Mouse (Mus musculus) frontal cortex, postnatal 25 days (tissue): Measurements from ENCODE around the gene Ptcd1.
"Not testable (repeated sequence)": the region's sequence is repeated elsewhere in the genome, so short reads cannot be mapped to it uniquely, and the experiment has no call there.

Source experiments
- DNase-seq, 2 experiments: peaks; one replicate each; pipeline ENCODE4 v3.0.0; 2022; ENCODE audit warnings: low spot score in 2 of 2

Ptcd1 gene

DNA sequence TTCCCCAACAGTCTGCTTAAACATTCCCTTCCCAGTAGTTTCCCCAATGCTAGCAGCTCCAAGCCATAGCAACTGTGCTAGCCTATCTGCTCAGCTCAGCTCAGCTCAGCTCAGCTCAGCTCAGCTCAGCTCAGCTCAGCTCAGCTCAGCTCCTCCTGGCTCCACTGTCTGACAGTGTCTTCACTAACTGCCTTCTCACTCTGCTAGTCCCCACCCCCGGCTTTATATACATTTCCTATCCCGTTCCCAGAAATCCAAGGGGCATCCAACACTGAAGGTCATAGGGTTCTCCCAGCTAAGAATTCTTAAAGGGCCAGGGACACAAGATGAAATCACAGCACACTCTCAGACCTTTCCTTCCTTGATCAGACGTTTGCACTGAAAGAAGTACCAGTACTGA lies 2.2 kb downstream of the Ptcd1 start:
- DNase-seq, result no peak

DNA sequence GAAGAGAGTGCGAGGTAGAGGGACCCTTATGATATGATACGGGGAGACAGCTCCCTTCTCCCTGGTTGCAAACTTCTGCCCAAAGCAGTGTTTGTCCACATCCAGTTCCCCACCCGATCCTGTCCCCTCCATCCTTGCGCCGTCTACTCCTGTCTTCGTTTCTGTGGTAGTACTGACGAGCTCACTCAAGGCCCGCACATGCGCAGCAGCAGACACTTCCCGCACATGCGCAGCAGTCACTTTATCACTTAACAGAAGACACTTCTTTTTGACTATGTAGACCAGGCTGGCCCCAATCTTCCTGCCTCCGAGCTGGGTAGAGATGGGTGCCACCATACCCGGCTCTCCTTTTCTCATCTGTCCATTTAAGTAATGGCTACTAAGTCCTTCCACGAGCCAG lies 5.5 kb downstream of the Ptcd1 start:
- DNase-seq, result no peak

DNA sequence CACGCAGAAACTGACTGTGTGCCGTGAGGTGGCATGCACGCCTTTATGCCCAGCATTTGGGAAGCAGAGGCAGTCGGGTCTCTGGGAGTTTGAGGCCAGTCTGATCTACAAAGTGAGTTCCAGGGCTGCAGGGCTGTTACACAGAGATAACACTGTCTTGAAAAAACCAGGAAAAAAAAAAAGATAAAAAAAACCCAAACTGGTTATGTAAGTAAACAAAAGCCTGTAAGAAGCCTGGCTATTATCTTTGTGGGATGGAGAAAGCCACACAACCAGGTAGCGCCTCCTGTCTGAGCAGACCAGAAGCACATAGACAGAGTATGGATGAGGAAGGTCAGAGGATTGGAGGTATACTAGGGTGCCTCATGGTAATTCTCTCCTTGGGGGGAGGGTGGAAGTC lies 14.2 kb downstream of the Ptcd1 start:
- DNase-seq, result no peak

DNA sequence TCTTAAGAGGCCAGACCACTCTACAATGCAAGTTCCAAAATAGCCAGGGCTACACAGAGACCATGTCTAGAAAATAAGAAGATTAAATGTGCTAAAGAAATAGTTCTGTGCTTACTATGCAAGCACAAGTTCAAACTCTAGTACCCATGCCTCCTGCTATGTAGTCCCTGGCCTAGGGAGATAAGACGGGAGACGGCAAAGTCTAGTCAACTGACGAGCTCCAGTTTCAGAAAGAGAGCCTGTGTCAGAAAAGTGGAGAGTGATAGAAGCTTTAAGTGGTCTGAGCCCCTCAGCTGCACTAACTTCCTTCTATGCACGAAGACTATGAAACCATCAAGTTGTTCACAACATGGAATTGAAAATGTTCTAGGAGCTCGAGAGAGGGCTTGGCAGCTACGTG lies 17.6 kb downstream of the Ptcd1 start:
- DNase-seq, result no peak

DNA sequence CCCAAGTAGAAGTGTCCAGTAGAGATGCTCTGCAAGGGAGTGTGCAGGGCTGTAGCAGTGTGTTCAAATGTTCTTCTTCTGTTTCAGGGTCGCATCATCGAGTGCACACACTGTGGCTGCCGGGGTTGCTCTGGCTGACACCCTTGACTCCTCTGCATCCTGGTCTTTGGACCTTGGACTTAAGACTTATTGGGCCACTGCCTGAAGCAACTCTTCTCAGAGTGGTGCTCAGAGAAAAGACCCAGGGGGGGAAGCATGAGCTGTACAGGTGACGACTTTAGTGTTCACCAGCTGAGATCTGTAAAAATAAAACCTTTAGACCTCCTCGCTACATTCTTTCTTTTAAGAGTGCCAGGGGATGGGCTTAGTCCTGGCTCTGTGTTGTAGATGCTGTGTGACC lies 19.2 kb downstream of the Ptcd1 start:
- DNase-seq, result no peak

DNA sequence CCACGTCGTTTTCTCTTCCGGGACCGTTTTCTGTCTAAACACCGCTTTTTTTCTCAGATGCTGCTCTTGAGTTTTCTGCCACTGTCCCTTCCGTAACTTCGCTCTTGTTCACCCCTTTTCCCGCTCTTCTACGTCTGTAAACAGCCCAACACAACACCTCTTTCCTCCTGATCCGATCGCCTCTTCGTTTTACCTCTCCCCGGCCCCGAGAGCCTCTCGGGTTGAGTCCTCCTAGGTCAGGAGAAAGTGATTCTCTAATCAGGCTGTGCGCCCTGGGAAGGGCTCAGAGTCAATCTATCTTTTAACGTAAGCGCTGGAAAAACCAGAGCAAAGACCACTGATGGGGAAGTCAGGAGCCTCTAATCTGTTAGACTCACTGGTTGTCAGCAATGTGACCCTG lies 26.3 kb downstream of the Ptcd1 start:
- DNase-seq, result no peak

DNA sequence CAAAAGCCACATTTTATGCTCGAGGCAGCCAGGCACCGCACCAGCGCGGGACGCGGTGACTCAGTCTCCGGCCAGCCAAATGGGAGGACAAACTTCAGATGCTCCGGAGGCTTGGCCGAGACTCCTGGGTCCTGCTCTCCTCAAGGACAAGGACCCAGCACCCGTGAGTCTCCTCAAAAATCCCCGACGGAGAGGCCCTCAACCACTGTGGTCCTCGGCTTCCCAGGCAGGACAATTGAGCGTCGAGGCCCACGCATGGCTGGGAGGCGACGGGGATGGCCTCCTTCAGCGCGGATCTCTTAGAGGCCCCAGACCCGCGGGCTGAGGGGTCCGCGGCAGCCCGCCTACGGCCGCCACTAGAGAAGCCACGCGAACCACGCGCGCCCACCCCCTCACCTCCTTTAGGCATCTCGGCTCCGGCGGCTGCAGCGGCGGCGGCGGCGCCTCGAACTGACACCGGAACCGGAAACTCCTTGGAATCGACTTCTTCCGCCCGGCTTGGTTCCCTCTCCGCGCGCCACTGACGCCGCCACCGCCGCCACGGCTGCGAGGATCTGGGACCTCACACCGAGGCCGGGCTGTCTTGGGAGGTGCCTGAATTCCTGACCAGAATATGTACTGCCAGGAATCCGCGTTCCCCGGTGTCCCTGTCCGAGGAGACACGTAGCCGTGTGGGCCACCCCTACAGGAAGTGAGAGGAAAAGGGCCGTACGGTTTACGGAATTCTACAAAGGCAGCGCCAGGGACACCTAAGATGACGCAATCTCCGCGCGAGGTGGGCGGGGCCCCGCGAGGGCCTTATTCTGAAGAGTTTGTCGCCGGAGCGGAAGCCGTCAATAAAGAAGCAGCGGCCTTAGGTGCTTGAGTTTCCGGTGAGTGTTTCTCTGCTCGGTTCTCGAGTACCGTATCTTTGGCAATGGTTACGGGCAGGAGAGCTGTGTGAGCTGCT lies 27.1 kb downstream of the Ptcd1 start, which contains the start of the genes Pdap1 and Bud31:
Pdap1 (minus strand) TSS at position 668 of the 949 bp plus-strand sequence.
Bud31 (plus strand) TSS at position 792 of the 949 bp plus-strand sequence.
- peak; percentile 95 to 97 for DNase-seq

DNA sequence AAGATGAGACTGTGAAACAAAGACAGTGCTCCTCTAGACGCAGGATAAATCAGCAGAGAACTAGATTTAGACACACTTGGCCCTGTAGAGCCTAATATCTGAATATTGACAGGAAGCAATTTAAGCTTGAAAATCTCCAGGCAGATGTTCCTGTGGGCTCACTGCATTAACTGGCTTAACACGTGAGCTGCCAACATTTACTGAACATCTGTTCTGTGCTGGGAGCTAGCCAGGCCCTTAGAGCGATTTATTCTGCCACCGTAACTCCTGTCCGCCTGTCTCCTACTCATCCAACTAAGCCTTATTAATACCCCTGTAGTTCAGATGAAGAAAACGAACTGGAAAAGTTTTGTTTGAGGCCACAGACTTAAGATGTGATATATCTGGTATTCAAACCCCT lies 28.1 kb downstream of the Ptcd1 start:
- DNase-seq, result no peak

DNA sequence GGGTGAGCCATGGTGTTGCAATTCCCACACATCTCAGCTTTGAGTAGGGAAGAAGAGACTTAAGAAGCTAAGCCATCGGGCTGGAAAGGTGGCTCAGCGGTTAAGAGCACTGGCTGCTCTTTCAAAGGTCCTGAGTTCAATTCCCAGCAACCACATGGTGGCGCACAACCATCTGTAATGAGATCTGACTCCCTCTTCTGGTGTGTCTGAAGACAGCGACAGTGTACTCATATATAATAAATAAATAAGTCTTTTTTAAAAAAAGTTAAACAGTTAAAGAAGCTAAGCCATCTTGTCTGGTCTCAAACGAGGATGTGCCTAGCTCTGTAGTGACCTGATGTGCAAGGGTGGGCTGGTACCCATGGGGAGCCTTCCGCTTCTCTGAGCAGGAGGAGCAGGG lies 33.6 kb downstream of the Ptcd1 start:
- not testable (repeated sequence) for DNase-seq

DNA sequence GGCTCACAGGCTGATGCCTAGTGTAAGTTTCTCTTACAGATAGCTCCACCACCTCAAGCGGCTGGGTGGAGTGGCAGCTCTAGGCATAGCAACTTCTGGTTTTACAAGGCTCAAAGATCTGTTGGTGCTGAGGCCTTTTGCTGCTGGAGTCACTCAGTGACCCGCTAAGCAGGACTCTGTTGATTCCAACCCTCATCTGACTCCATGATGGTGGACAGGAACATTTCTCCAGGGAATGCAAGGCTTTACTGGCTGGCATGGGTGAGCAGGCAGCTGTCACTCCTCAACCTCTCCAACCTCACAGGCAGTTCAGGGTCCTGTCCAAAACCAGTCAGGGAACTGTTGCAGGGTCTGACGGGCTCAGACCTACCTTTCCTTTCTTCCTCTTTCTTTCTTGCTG lies 35.9 kb downstream of the Ptcd1 start:
- DNase-seq, result no peak

DNA sequence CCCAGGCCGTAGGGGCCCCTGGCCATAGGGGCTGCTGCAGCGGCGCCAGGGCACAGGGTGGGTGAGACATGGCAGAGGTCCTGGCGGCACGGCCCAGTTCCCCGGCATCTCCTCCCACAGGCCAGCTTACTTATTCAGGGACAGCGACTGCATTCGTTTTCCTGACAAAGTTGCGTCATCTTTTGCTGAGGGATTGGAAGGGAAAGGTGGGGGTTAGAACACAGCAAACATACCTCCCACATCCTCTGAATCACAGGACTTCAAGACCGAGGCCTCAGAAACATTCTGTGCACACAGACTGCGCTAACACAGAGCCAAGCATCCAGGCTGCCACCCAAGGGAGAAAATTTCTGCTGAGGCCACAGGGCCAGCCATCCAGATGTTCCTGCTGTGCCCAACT lies 36.7 kb downstream of the Ptcd1 start:
- DNase-seq, result peak in 1 of 2 experiments; percentile 36

DNA sequence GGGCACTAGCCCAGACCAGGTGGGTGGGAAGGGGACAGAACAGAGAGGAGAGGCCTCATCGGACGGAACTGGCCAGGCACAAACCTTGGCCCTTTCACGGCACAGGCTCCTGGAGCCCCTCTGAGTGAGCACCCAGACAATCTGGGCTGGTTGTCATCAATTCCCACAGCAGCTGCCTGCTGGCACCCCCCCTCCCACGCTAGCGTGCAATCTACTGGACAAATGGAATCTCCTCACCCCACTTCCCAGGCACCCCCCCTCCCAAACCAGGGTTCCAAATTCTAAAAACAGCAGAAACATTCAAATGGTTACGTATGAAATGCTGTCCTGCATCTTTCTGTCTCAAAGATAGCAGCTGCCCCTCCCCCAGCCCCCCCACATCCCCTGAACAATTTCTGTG lies 37.1 kb downstream of the Ptcd1 start:
- not testable (repeated sequence) for DNase-seq

DNA sequence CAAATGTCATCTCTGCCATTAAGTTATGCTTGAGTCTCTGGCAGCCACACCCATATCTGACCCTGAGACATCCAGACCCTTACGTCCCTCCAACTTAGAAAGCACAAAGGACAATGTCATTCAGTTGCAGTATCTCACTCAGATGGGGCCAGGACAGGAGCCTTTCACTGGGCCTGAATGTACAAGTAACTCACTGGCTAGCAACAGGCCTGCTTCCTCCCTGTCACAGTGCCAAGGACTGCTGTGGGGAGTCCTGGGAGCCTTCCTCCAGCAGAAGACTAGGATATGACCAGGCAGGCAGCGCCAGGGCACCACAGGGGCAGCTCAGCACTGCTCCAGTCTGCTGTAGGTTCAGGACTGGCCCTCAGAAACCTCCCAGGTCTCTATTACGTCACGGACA lies 37.8 kb downstream of the Ptcd1 start:
- DNase-seq, result no peak

DNA sequence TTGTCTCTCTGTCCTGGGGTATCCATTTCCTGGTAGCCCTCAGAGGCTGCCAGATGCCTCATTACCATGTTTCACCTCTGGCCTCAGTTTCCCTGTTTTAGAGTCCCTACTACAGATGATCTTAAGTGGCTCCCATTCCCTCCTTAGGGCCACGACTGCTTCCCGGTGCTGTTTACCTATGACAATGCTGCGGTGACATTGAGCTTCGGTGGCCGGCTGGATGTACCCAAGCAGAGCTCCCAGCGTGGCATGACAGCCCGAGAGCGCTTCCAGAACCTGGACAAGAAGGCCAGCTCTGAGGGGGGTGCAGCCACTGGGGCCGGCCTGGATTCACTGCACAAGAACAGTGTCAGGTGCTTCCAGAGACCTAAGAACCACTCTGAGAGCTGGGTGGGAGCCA lies 40.3 kb downstream of the Ptcd1 start:
- DNase-seq, result no peak

DNA sequence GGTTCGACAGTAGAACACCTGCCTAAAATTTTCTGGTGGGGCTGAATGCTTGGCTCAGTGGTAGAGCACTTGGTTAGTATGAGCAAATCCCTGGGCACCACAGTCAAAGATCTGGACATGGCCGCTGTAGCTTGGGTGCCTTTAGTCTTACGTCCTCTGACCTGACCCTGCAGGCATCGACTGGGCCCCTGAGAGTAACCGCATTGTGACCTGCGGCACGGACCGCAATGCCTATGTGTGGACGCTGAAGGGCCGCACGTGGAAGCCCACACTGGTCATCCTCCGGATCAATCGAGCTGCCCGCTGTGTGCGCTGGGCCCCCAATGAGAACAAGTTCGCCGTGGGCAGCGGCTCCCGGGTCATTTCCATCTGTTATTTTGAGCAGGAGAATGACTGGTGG lies 43.5 kb downstream of the Ptcd1 start:
- no peak for DNase-seq

DNA sequence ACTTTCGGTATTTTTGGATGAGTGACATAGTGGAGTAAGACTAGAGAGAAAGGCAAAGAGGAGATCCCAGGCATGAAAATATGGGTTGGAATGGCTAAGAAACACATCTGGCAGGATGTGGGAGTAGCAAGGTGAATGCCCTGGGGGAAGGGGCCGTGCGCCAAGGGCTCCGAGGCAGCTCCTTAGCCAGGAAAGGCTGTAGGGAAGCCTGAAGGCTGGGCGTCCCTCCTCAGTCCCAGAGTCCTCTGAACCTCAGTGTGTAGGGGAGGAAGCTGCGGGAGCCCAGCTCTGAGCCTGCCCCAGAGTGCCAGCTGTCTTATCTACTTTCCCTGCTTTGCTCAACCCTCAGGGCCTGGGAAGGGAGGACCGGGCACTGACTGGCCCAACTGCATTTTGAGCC lies 46.0 kb downstream of the Ptcd1 start:
- no peak for DNase-seq

DNA sequence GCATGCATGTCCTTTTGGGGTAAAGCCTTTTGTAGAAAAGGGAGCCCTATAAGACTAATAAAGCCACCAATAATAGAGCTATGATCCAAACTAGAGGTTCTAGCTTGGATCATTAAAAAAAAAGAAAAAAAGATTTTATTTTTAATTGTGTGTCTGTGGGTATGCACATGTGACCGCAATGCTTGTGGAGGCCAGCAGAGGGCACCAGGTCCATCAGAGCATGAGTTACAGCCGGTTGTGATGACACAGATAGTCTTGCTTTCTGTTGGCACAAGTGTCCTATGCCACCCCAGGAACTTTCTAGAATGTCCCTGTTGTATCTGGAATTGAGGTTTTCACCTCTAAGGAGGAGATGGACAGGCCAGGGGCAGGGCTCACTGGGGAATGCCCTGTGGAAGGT lies 47.5 kb downstream of the Ptcd1 start:
- no peak for DNase-seq

DNA sequence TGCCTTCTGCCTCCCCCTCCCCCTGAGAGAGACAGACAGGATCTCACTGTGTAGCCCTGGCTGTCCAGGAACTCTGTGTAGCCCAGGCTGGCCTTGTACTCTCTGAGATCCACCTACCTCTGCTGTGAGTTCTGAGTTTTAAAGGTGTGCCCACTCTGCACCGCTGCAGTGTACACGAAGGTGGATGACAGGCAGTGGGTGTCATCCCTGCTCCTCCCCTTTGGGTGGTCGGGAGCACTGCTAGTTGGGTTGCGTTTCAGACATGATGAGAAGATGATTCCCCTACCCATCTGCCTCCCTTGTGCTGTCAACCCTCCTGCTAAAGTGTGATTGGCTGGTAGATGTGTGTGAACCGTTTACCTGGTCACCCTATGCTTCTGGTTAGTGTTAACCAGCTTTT lies 48.4 kb downstream of the Ptcd1 start:
- no peak for DNase-seq

DNA sequence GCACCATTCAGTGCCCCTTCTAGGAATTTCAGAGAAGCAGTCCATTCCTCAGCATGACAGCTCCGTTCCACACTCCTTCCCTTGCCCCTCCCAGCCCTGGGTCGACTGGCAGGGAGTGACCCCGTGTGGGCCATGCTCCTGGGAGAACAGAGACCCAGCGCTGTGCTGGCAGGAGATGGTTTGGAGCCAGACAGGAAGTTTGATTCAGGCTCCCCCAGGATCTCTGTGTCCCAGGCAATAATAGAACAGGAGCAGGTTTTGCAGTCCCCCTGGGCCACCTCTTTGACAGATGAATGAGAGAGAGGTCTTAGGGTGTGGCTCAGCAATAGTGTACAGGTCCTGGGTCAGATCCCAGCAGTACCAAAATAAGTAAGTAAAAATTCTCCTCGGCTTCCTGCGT lies 48.9 kb downstream of the Ptcd1 start:
- no peak for DNase-seq

DNA sequence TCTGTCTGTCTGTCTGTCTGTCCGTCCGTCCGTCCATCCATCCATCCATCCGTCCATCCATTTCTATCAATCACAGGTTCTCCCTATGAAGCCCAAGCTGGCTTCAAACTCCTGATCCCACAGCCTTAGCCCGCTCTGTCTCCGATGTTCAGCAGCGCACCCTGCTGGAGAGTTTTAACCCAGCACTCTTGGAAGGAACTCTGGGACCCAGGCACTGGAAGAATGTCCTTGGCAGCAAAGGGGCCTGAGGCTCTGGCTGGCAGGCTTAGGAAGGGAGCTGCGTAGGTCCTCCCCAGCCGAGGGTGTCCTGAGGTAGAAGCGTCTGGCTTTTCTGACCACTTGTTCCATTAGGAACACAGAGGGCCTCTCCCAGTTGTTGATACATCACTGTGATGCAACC lies 50.0 kb downstream of the Ptcd1 start:
- peak in 1 of 2 experiments; percentile 43 for DNase-seq

DNA sequence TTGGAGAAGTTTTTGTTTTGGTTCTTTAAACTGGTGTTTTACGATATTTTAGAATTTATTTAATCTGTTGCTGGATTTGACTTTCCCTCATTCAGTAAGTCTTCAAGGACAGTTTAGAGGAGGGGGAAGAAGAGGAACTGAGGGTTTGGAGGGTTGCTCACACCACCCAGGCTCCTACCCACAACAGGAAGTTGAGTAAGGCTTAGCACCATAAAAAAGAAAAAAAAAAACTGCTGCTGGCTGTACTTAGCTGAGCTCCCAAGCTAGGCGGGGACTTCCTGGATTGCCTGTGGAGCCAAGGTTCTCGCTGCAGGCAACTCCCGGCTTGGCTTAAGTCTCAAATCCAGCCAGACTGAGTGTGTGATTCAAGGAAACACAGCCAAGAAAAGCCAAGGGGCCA lies 50.6 kb downstream of the Ptcd1 start:
- no peak for DNase-seq

DNA sequence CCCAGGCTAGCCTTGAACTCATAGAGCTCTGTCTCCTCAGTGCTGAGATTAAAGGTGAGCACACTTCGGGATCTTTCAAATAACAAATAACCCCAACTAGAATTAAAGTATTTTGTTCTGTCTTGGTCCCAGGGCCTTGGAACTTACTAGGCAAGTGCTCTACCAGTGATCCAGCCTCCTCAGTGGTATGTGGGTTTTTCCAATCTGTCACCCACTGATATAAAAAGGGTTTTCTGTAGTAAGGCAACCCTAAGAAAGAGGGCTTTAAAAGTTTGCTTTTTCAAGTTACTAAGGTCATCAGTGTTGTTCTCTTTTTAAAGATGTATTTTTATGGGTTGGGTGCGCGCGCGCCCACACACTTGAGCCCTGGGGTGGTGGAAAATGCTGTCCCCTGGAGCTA lies 51.2 kb downstream of the Ptcd1 start:
- no peak for DNase-seq

DNA sequence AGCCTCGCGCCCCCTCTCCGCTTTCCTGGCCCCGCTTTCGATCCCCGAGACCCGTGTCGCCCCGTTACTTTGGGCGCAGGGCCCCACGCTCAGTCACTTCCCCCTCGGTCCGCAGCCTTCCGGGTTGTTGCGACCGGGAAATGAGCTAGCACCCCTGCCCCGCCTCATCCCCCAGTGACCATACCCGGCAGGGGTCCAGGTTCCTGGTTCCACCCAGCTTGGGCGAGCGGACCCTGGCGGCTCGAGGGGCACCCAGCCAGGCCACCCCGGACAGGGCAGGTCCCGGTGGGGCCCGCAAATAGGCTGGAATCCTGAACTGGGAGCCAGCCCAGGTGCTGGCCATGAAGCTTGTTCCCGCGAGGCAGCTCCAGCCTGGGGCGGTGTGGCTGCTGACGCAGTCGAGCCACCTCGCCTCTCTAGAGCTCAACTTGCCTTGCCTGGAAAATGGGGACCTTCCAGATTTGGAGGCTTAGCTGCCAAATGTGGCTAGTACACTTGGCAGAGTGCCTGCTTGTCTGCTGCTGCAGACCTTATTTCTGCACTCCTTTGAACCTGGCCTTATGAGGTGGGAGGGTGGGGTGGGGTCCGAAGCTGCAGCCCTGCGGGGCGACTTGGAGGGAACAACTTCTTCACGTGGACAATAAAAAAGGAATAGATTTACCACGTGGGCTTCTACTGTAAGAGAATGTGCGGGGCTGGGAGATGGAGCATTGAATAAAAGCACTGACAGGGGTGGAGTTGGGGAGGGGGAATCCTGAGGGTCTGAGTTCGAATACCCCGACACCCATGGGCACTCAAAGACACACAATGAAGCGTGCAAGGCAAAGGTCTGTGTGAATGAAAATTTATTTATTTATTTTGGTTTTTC lies 52.1 kb downstream of the Ptcd1 start:
- DNase-seq, result no peak
